Mouse (Mus musculus): ENCODE measurements around the gene Lrrc15. TPM values are rescaled to one million over a fixed set of nuclear protein-coding genes. Genes with fewer than 3 reads are reported as not detected.

Lrrc15 gene
- polyA plus RNA-seq, 1 experiment from 2014 or later, result 0.29 TPM

- H3K4me2 ChIP-seq, result no peak overlapping the region
Observed at GRCm38 (mm10) chr16:30234636-30235546, 48.2 kb downstream of the Lrrc15 start.

GRCm38 (mm10) chr16:30234077-30234476 is 49.0 kb downstream of the Lrrc15 start:
- H3K4me3 ChIP-seq, result no peak overlapping the region
- H3K27ac ChIP-seq, result no peak overlapping the region
- peaks cover 4% of the 10 kb centered on the region; the same call in 1 of the 2 replicates for H3K27me3 ChIP-seq
- WGBS, result 45% methylated on average over 8 of the region's 8 CpGs
- H3K4me2 ChIP-seq, result no peak overlapping the region
- peaks cover 33% of the 10 kb centered on the region for H3K4me1 ChIP-seq
- no peaks in the 10 kb centered on the region for H3K9me3 ChIP-seq
- H3K36me3 ChIP-seq, result no peaks in the 10 kb centered on the region
- H3K9ac ChIP-seq, result no peak overlapping the region
- ATAC-seq (ENCODE audit: borderline replicate concordance, extremely low read depth, low FRiP score, low TSS enrichment), result no peak

More at GRCm38 (mm10) chr16:30234636-30235546, 48.2 kb downstream of the Lrrc15 start:
- no peaks in the 10 kb centered on the region for H3K9me3 ChIP-seq
- WGBS, result 50% methylated on average over 12 of the region's 12 CpGs
- H3K4me1 ChIP-seq, result peaks cover 33% of the 10 kb centered on the region
- H3K4me3 ChIP-seq, result no peak overlapping the region
- peaks cover 4% of the 10 kb centered on the region; the same call in 1 of the 2 replicates for H3K27me3 ChIP-seq
- ATAC-seq (ENCODE audit: borderline replicate concordance, extremely low read depth, low FRiP score, low TSS enrichment), result no peak
- H3K36me3 ChIP-seq, result no peaks in the 10 kb centered on the region
- no peak overlapping the region for H3K27ac ChIP-seq
- no peak overlapping the region for H3K9ac ChIP-seq

- H3K4me1 ChIP-seq, result peaks cover 37% of the 10 kb centered on the region
- no peak overlapping the region for H3K4me3 ChIP-seq
- ATAC-seq (ENCODE audit: borderline replicate concordance, extremely low read depth, low FRiP score, low TSS enrichment), result peak; percentile 49; the same call in 1 of the 2 replicates
- 21% methylated on average over 13 of the region's 13 CpGs for WGBS
- no peaks in the 10 kb centered on the region for H3K9me3 ChIP-seq
- H3K27ac ChIP-seq, result peak overlapping the region; percentile 78
- peak overlapping the region; percentile 18; the same call in 1 of the 2 replicates for H3K4me2 ChIP-seq
- no peak overlapping the region for H3K9ac ChIP-seq
- H3K27me3 ChIP-seq, result peaks cover 4% of the 10 kb centered on the region; the same call in 1 of the 2 replicates
- H3K36me3 ChIP-seq, result no peaks in the 10 kb centered on the region
Observed at GRCm38 (mm10) chr16:30231882-30232604, 51.0 kb downstream of the Lrrc15 start.

- no peak overlapping the region for H3K4me3 ChIP-seq
- no peak overlapping the region for H3K9ac ChIP-seq
- H3K4me2 ChIP-seq, result no peak overlapping the region
- no peak for ATAC-seq (ENCODE audit: borderline replicate concordance, extremely low read depth, low FRiP score, low TSS enrichment)
- no peaks in the 10 kb centered on the region for H3K27me3 ChIP-seq
- H3K9me3 ChIP-seq, result no peaks in the 10 kb centered on the region
- peaks cover 16% of the 10 kb centered on the region for H3K4me1 ChIP-seq
- no peak overlapping the region for H3K27ac ChIP-seq
- H3K36me3 ChIP-seq, result no peaks in the 10 kb centered on the region
- WGBS, result 29% methylated on average over 7 of the region's 7 CpGs
Observed at GRCm38 (mm10) chr16:30227352-30227751, 55.7 kb downstream of the Lrrc15 start.

GRCm38 (mm10) chr16:30221161-30221782 is 61.8 kb downstream of the Lrrc15 start:
- WGBS, result 59% methylated on average over 13 of the region's 13 CpGs
- no peak overlapping the region for H3K9ac ChIP-seq
- H3K27me3 ChIP-seq, result no peaks in the 10 kb centered on the region
- no peak for ATAC-seq (ENCODE audit: borderline replicate concordance, extremely low read depth, low FRiP score, low TSS enrichment)
- no peak overlapping the region for H3K27ac ChIP-seq
- no peaks in the 10 kb centered on the region for H3K9me3 ChIP-seq
- H3K4me1 ChIP-seq, result no peaks in the 10 kb centered on the region
- H3K4me3 ChIP-seq, result no peak overlapping the region
- H3K36me3 ChIP-seq, result no peaks in the 10 kb centered on the region
- no peak overlapping the region for H3K4me2 ChIP-seq

Other genes starting within 250 kb of the Lrrc15 start
- gene Hes1, start 218.9 kb downstream of the Lrrc15 start, polyA plus RNA-seq (2015; fragmentation: Nextera tagmentation; extraction: Ambion mirVana), result 47.1 and 49.2 TPM in 2 replicates
- gene Cpn2, start 15.8 kb downstream of the Lrrc15 start, polyA plus RNA-seq (2015; fragmentation: Nextera tagmentation; extraction: Ambion mirVana), result 0.04 TPM in 1 of 2 replicates, not detected in the other
- gene Gp5, start 27.5 kb upstream of the Lrrc15 start, polyA plus RNA-seq (2015; fragmentation: Nextera tagmentation; extraction: Ambion mirVana), result 2.5 TPM in 2 replicates
- 12.4 and 13.5 TPM in 2 replicates for gene Atp13a3, start 122.7 kb upstream of the Lrrc15 start, polyA plus RNA-seq (2015; fragmentation: Nextera tagmentation; extraction: Ambion mirVana)

Data from lung, embryonic 15.5 days (tissue).